Mouse (Mus musculus) liver, adult 2 months (tissue): ENCODE results near the gene Phf2.

Source experiments
- CTCF ChIP-seq: fragments of 200-500 bp; IDR thresholded peaks from 2 replicates; pipeline ENCODE4 v1.5.1; 2011; ENCODE audit warnings: low read depth, low read length, control low read depth
- POLR2A ChIP-seq: fragments of 200-500 bp; IDR thresholded peaks from 2 replicates; pipeline ENCODE4 v1.6.1; 2011; ENCODE audit warnings: low read length, control low read depth; ENCODE audit not compliant: insufficient read depth; ENCODE audit errors: extremely low read depth

DNA sequence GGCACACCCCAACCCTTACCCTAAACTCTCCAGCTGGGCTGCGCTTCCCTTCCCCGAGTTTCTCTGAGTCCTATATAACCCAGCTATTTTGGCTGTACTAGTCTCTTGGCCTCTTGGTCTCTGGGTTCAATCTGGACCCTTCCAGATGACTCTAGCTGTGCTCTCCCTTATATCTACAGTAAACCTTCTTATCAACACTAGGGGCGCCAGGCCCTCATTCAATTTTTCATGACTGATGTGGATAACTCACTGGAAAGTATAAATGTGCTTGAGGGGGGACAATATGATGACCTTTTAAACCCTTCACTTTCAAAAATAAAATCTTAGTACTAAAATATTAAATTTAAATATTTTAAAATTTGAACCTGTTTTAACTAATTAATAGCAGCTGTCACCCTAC, 18.1 kb downstream of the Phf2 start:
- TF ChIP-seq CTCF (no peak), POLR2A (no peak)
